Mouse (Mus musculus): ENCODE results near the gene Calm5. TPM values are rescaled to one million over a fixed set of nuclear protein-coding genes. Genes with fewer than 3 reads are reported as not detected.
"Not testable (repeated sequence)": the region's sequence is repeated elsewhere in the genome, so short reads cannot be mapped to it uniquely, and the experiment has no call there.

Gene Calm5
- not detected for total RNA-seq (2021)
- long read RNA-seq, experiment 1 = 0 reads
- long read RNA-seq, experiment 2 = 0 reads

- not testable (repeated sequence) for DNase-seq
Measured at GRCm38 (mm10) chr13:3853648-3854333, at the start of gene Calm5. Gene Calm5, plus strand, starts transcription at chr13:3854173.

GRCm38 (mm10) chr13:3804186-3804585 lies 49.8 kb upstream of the Calm5 start, which contains the start of gene Calml3:
Gene Calml3, minus strand, starts transcription at chr13:3804316.
- no peak for DNase-seq

GRCm38 (mm10) chr13:3805132-3805531 lies 48.8 kb upstream of the Calm5 start:
- no peak for DNase-seq

GRCm38 (mm10) chr13:3805638-3806037 lies 48.3 kb upstream of the Calm5 start:
- no peak for DNase-seq

- DNase-seq = no peak
Measured at GRCm38 (mm10) chr13:3807131-3807827, 46.7 kb upstream of the Calm5 start.

DNA sequence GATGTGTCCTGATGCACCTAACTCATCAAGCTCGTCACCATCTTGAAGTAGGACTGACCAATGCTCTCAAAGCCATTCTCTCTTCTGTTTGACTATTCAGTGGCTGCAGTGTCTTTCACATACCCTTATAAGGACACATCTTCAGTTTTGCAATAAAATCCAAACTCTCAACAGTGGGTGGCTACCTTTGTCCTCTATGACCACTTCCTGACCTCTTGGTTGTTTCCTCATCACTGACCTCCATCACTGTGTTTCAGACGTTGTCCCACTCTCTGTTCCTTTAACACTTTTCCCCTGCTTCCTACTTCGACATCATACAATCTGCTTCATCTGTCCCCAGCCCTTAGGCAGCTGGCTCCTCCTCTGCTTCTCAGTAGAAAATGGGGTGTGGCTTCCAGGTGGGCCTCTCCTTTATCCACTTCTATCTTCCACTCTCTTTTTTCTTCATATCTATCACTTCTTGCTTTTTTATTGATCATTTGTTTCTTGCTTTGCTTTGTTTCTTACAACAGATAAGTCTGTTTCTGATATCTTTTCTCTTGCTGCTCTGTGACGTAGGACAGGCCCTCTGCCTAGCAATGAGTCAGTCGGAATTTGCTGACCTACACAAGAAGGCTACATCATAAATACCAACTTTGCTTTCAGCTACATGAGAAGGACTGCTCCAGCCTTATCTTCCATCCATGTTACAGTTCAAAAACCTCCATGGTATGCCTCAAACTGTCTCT lies 35.8 kb upstream of the Calm5 start:
- DNase-seq = no peak

- DNase-seq = no peak
Measured at GRCm38 (mm10) chr13:3818740-3819076, 35.3 kb upstream of the Calm5 start.

DNA sequence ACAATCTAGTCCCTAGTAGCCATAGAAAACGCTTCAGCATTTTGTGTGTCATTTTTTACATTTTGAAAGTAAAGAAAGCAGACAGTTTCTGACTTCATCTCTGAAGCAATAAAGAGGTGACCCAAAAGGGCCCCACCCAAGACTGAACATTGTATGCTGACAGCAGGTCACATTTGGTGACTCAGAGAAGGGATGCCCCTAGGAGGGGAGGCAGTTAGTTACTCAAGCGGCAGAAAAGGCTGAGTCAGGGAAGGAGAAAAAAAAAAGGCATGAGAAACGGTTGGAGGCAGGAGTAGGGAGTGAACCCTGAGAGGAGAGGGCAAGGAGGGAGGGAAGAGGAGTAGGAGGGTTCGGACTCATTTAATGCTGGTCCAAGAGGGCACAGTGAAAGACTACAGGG lies 31.9 kb upstream of the Calm5 start:
- DNase-seq = no peak

GRCm38 (mm10) chr13:3825726-3826125 lies 28.2 kb upstream of the Calm5 start:
- DNase-seq = no peak

DNA sequence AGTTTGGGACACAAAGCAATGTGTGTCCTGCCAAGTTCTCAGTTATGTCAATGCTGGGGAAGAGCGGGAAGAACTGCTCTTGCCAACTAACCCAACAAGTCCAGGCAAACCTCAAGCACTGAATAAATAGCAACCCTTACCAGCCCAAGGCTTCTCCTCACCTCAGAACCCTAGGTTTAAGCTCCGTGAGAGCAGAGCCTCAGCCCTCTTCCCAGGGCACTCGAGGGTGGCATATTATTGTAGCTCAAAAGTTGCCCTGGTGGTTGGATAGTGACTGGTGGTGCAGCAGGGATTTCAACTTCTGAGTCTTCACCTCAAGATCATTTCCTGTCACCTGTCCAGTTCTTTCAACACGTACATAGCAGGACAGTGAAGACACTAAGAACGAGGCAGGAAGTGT lies 22.4 kb upstream of the Calm5 start:
- DNase-seq = no peak

- no peak for DNase-seq
Measured at GRCm38 (mm10) chr13:3831994-3832393, 22.0 kb upstream of the Calm5 start.

DNA sequence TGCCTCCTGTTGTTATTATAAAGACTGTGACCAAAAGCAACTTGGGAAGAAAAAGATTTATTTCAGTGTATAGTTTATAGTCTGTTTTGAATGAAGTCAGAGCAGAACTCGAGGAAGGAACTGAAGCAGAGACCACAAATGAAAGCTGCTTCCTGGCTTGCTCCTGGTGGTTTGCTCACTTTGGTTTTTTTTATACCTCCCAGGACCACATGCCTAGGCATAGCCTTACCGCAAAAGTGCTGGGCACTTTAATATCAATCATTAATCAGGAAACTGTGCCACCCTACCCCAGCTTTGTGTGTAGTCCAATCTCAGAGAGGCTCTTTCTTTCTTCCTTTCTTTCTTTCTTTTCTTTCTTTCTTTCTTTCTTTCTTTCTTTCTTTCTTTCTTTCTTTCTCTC lies 21.5 kb upstream of the Calm5 start:
- DNase-seq = no peak

DNA sequence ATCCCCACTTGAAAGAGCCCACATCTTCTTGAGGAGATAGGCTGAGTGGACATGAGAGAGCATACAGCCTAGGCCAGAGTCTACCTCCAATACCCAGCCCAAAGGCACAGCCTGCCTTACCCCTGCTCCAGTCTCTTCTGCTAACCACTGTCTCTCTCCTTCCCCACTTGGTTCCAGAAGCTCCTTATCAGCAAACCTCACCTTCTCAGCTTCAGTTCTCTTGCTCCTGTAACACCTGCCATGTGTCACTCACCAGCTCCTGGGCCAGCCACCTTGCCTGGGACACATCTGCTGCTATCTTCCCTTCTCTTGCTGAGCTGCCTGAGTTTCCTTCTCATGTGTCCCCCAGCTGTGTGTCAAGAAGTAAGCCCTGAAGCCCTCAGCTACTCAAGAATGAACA lies 20.3 kb upstream of the Calm5 start:
- DNase-seq = not testable (repeated sequence)

DNA sequence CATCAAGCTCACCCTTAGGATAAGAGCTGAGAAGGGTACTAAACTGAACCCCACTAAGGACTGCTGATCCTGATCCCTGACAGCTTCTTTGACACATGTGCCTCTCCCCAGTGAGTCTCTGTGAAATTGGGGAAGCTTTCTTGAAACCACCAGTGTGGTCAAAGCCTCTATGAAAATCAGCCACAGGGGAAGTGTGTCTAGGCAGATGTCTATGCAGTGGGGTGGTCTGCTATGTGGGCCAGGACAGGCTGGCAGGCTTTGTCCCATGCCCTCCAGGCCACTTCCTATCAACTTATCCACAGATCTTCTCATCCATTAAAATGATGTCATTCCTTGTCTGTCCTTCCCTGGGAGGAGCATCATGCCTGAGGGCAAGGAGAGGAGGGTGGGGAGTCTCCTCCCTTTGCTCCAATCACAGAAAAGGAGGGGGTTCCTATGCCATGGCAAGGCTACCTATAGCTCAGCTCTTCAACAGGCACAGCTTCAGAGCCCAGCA lies 16.6 kb upstream of the Calm5 start, which contains the start of gene Calm4:
Gene Calm4 (plus strand): TSS at position 446 of the 496 bp plus-strand sequence.
- DNase-seq = not testable (repeated sequence)

GRCm38 (mm10) chr13:3840662-3841061 lies 13.3 kb upstream of the Calm5 start:
- DNase-seq = not testable (repeated sequence)

GRCm38 (mm10) chr13:3850330-3850729 lies 3.6 kb upstream of the Calm5 start:
- no peak for DNase-seq

- no peak for DNase-seq
Measured at GRCm38 (mm10) chr13:3854856-3855255, 883 bp downstream of the Calm5 start.

DNA sequence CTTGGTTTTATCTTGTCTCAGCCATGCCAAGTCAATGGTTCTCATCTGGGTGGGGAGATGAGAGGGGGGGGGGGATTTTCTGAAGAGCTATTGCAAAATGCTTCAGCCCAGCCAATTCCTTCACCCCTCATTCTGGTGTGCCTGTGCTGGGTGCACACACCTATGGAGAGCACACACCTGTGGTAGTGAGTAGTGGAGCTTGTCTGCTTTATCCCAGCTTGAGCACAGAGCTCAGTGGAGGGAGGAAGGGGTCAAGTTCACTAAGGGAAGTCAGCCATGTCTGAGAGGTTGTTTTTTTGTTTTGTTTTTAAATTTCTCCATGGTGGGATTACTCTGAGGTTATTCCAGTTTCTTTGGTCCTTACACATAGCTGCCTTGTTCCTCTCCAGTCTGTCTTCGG lies 2.3 kb downstream of the Calm5 start:
- DNase-seq = no peak

DNA sequence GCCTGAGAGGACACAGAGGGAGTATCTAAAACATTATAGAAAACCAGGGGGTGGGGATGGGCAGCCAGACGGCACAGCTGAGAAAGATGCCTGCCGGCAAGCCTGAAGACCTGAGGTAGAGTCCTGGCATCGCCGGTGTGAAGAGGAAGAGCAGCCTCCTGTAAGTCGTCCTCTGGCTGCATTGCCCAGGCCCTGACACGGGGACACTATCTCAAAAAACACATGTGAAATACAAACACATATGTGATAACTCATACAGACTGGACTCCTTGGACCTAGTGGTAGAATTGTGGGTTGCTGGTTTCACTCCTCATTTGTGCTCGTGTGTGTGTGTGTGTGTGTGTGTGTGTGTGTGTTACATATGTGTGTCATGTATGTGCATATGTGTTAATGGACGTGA lies 7.3 kb downstream of the Calm5 start:
- DNase-seq = no peak

DNA sequence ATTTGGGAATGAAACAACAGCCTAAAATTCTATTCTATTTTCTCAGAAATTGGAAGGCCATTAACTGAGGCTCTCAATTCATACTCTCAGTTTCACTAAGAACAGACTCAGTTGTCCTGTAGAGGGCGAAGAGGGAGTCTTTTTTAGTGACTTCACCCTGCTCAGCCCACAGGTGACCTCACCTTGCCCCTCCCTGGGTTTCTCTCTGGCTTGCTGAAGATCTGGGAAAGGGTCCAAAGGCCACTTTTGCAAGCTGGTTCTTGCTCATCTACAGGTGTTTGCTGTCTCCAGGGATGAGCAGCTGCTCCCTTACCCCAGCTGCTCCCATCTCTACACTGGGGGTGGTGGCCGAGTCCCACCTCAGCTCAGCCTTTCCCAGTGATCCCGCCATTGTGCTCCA lies 8.4 kb downstream of the Calm5 start:
- no peak for DNase-seq

GRCm38 (mm10) chr13:3862922-3863580 lies 9.1 kb downstream of the Calm5 start:
- DNase-seq = no peak

DNA sequence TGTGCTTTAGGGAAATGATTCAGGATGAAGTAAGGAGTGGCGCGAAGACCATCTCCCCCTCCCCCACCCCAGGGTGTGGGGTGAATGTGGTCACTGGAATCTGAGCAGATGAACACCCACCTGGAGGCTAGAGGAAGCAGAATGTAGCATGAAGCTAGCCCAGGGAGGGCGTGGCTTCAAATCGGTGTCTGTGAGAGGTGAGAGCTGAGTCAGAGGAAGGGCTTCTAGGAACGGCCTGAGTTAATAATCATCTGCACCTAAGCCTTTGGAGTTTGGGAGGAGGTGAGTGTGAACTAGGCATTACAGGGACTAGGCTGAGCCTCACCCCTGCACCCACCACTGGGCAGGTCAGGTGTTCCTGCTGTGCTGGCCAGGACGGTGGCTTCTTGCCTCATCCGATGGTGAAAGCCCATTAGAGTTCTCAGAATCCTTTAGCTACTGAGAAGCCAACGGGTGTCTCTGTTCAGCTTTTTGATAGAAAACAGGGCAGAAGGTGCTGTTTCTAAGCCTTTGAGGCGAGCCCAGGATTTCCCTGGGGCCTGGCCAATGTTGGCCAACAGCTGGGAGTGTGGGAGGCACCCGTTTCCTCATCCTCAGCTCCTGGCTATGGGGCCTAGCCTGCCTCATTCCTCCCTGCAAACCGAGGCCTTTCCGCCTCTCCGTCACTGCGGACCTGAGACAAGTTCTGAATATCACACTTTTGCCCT lies 11.8 kb downstream of the Calm5 start:
- peak; percentile 50 to 63 for DNase-seq
